Mouse (Mus musculus) WW6 (cell line): ENCODE data around the gene Grasp.

Experiments
- DNase-seq: peaks from one replicate; pipeline ENCODE4 v3.0.0-alpha.2; 2013; ENCODE audit warnings: low read depth, low spot score

Grasp gene

DNA sequence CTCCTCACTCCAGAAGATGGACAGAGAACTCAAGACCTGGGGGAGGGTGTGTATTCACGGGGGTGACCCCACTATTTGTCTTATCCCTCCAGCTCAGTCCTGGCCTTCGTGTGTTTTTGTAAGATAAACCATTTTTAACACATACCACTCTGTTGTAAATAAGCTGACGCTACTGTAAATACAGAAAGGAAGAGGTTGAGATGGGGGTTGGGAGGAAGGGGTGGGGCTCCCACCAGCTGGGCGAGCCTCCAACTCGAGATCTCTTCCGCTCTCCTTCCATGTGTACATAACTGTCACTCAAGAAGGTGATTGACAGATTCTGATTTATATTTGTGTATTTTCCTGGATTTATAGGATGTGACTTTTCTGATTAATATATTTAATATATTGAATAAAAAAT is 50.4 kb downstream of the Grasp start:
- DNase-seq: no peak

DNA sequence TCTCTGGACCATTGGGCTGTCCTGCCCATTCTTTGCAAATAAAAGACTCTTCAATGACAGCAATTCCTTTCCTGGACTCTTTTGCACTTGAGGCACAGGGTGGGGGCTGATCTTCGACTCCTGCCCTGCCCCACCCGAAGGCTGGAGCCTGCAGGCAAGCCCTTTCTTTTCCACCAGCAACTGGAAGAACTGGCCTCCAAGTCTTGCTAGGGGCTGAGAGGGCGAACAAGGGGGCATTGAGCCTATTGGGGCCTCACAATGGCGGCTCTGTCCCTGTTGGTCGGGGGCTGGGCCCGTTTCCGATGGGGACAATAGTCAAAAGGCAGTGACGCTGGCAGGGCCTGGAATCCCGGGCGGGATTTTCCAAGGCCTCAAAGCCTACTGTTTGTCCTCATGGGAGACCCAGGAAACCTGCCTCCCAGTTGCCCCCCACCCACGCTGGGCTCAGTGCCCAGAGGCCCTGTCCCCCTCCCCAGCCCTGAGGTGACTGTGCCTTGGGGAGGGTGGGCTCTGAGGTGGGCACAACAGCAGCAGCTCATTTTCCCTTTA is 53.4 kb downstream of the Grasp start:
- DNase-seq: no peak

DNA sequence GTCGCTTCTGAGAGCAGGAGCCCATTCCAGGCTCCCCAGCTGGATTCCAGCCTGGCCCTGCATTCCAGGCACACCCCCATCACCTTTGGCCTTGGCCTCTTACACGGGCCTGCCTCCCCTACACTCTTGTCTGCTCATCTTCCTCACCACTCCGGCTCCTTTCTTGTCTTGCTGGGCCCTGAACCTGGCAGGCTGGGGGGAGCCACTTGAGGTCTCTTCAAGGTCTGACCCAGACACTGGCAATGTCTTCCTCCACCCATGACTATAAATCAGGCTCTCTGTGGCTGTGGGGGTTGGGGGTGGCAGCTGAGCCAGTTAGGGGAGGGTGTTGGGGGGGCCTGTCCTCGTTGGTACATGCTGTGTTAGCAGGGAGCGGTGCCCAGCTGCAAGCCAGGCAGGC is 54.6 kb downstream of the Grasp start:
- DNase-seq: no peak

DNA sequence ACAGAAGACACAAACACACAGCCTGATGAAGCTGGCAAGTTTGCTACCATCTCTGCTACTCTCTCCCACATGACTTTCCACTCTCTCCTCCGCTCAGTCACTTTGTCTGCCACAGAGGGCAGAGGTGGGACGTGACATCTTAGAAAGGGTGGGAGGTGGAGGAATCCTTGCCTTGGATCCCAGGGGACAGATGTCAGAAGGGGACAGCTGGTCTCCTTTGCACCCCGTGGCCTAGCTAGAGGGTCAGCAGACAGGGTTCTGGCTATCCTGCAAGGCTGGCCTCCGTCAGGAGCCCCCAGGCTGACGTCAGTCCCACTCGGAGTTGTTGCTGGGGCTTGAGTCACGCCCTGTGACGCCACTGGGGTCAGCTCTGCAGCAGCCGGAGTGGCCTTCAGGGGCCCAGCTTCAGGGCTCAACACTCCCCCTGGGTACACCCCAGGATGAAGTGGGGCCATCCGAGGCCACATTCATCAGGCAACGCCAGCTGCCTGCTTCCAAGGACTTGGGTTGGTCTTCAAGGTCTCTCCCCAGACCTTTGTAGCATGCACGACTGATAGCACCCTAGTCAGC is 55.5 kb downstream of the Grasp start:
- no peak for DNase-seq
